In the genomic region with DNA sequence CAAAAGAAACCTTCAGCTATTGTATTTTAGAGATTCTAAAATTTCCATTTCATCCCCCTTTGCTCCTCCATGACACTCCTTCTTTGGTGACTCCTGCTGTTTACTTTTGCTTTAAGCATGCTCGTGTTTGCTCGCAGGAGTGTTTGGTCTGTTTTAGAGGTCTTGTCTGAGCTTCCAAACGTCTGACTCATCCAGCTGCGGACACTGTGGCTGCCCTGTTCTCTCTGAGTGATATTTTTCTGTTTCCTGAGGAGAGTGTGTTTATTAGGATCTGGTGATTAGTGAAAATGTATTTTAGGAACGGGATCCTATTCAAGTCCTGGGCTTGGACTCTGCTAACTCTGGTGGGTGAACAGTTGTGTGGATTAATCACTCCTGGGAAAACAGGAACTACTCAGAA, we compare ENCODE assay signal across 12 mouse cellular contexts. TPM values are rescaled to one million over a fixed set of nuclear protein-coding genes. Genes with fewer than 3 reads are reported as not detected.
DNase-seq lines count a peak whose midpoint lies in the region; ATAC-seq and TF ChIP-seq lines count a peak whose summit lies in the region.
"Had no signal": no experiment of that assay in that cellular context is flagged by ENCODE, and none has a peak within 500 bp of the region (broad histone marks: within the 10 kb centered on the region; RNA-seq: fewer than 3 reads in every experiment).

No protein-coding gene starts in this region.

- intact Hi-C loops in gastrocnemius, adult 2 months (cut with DNase I): loop anchor here (5.0 kb wide), 1 partner anchor 48 kb away; the partner anchor contains the start of gene Lrrk1

- H3K4me1 ChIP-seq in intestine, embryonic 15.5 days (replicated peaks): peaks cover 8% of the 10 kb centered on the region
- H3K4me1 ChIP-seq in stomach, embryonic 15.5 days: peaks cover 9% of the 10 kb centered on the region

- H3K27ac ChIP-seq in gastrocnemius, adult 2 months: peak overlapping the region; percentile 74
- H3K27ac ChIP-seq in intestine, embryonic 15.5 days: peak overlapping the region; percentile 68
- H3K27ac ChIP-seq in stomach, embryonic 15.5 days: peak overlapping the region; percentile 67
- H3K27ac ChIP-seq: embryonic facial prominence, embryonic 13.5 days had no signal

- H3K4me2 ChIP-seq in intestine, embryonic 15.5 days (replicated peaks): no peak overlapping the region
- H3K4me2 ChIP-seq in stomach, embryonic 15.5 days: no peak overlapping the region
- H3K4me2 ChIP-seq: embryonic facial prominence, embryonic 13.5 days had no signal

- peak; percentile 40 for DNase-seq in gastrocnemius, adult 2 months
- no peak for DNase-seq in gastrocnemius, adult 8-10 months (ENCODE audit: low spot score in 2 of 2)
- DNase-seq in ovary, adult 18-20 months (ENCODE audit: low spot score): peak; percentile 62
- DNase-seq in ovary, postnatal 10 days (ENCODE audit: low spot score): no peak
- no peak for DNase-seq in c-Kit-positive CD71-positive TER-119-positive erythroid progenitor cells, embryonic 14.5 days (ENCODE audit: low spot score)
- no peak for DNase-seq in right cerebral cortex, postnatal 14 days
- DNase-seq: layer of hippocampus, postnatal 36 days had no signal

- H3K9ac ChIP-seq in intestine, embryonic 15.5 days: no peak overlapping the region
- H3K9ac ChIP-seq in stomach, embryonic 15.5 days: no peak overlapping the region
- H3K9ac ChIP-seq: embryonic facial prominence, embryonic 13.5 days had no signal

- 0 out of 2 replicates have a peak overlapping the region, but pooled peaks have one; percentile 1 for H3K4me3 ChIP-seq in gastrocnemius, adult 2 months
- no peak overlapping the region for H3K4me3 ChIP-seq in intestine, embryonic 15.5 days (replicated peaks)
- H3K4me3 ChIP-seq in stomach, embryonic 15.5 days (replicated peaks): no peak overlapping the region
- H3K4me3 ChIP-seq: embryonic facial prominence, embryonic 13.5 days had no signal

- WGBS in intestine, embryonic 15.5 days: 6% methylated on average over 5 of the region's 5 CpGs
- 9% methylated on average over 5 of the region's 5 CpGs for WGBS in stomach, embryonic 15.5 days

- no peaks in the 10 kb centered on the region for H3K36me3 ChIP-seq in intestine, embryonic 15.5 days
- H3K36me3 ChIP-seq in stomach, embryonic 15.5 days: no peaks in the 10 kb centered on the region
- H3K36me3 ChIP-seq: embryonic facial prominence, embryonic 13.5 days had no signal

- ATAC-seq in intestine, embryonic 15.5 days: peak; percentile 70; the same call in 1 of the 2 replicates
- ATAC-seq in stomach, embryonic 15.5 days (ENCODE audit: insufficient read depth, low FRiP score, low read depth): peak; percentile 59; the same call in 1 of the 2 replicates

- H3K27me3 ChIP-seq in intestine, embryonic 15.5 days (replicated peaks): no peaks in the 10 kb centered on the region
- no peaks in the 10 kb centered on the region for H3K27me3 ChIP-seq in stomach, embryonic 15.5 days (replicated peaks)
- H3K27me3 ChIP-seq: embryonic facial prominence, embryonic 13.5 days had no signal

- no peaks in the 10 kb centered on the region for H3K9me3 ChIP-seq in intestine, embryonic 15.5 days
- no peaks in the 10 kb centered on the region for H3K9me3 ChIP-seq in stomach, embryonic 15.5 days
- H3K9me3 ChIP-seq: embryonic facial prominence, embryonic 13.5 days had no signal

- no peak for TF ChIP-seq CTCF in gastrocnemius, adult 2 months (IDR thresholded peaks at IDR 0.05)

RNA-seq across cellular contexts. Expression of gene Gm10974, which starts 26.1 kb away (rescaled TPM):
- not detected for total RNA-seq in gastrocnemius, adult 2 months (2021)
- total RNA-seq in gastrocnemius, adult 8-10 months (2022): not detected
- not detected in 2 replicates for polyA plus RNA-seq in intestine, embryonic 15.5 days (2015; fragmentation: Nextera tagmentation; extraction: Ambion mirVana)
- not detected in 2 replicates for polyA plus RNA-seq in stomach, embryonic 15.5 days (2015; fragmentation: Nextera tagmentation; extraction: Ambion mirVana)
- total RNA-seq: granulocyte monocyte progenitor cell, adult 5-6 weeks; layer of hippocampus, postnatal 36 days had no signal
- polyA plus RNA-seq: brain, embryonic 14.5 days; embryonic facial prominence, embryonic 13.5 days had no signal

RNA-seq across cellular contexts. Expression of gene Lrrk1, which starts 48.5 kb away (rescaled TPM):
- 1 to 10 TPM; 3.0 to 6.4 TPM for total RNA-seq in gastrocnemius, adult 2 months (2021)
- 1 to 10 TPM; 2.2 to 3.8 (median 2.9) TPM for total RNA-seq in gastrocnemius, adult 8-10 months (2022)
- polyA plus RNA-seq in intestine, embryonic 15.5 days (2015; fragmentation: Nextera tagmentation; extraction: Ambion mirVana): 15.7 and 16.9 TPM in 2 replicates
- 19.5 and 19.7 TPM in 2 replicates for polyA plus RNA-seq in stomach, embryonic 15.5 days (2015; fragmentation: Nextera tagmentation; extraction: Ambion mirVana)

Comparison
In these comparisons a context has a peak if more than half of its experiments do, and no peak if none do; other contexts are left out.
1. DNase-seq: peak in gastrocnemius, adult 2 months (single experiment) and ovary, adult 18-20 months (single experiment); none in gastrocnemius, adult 8-10 months (0 of 2), ovary, postnatal 10 days (single experiment), c-Kit-positive CD71-positive TER-119-positive erythroid progenitor cells, embryonic 14.5 days (single experiment) and right cerebral cortex, postnatal 14 days (single experiment).
2. Peak in every context shown above with its lines, with median percentiles within 50 percentile points of each other: H3K27ac ChIP-seq.